ENCODE assay signal across 26 mouse cellular contexts in genomic region chr4:32216466-32216865, GRCm38 (mm10).
"Had no signal": no experiment of that assay in that cellular context is flagged by ENCODE, and none has a peak within 500 bp of the region (broad histone marks: within the 10 kb centered on the region; RNA-seq: fewer than 3 reads in every experiment).

No protein-coding gene starts in this region.

- H3K4me3 ChIP-seq: heart, adult 2 months; heart, embryonic 10.5 days; heart, embryonic 12.5 days; hindbrain, embryonic 10.5 days; hindbrain, embryonic 12.5 days; kidney, embryonic 15.5 days; layer of hippocampus, adult 2 months; limb, embryonic 13.5 days; limb, embryonic 15.5 days; liver, embryonic 12.5 days had no signal

- H3K9me3 ChIP-seq: heart, embryonic 10.5 days; heart, embryonic 12.5 days; hindbrain, embryonic 10.5 days; hindbrain, embryonic 12.5 days; kidney, embryonic 15.5 days; limb, embryonic 13.5 days; limb, embryonic 15.5 days; liver, embryonic 12.5 days had no signal

- DNase-seq: gastrocnemius, postnatal 14 days; gastrocnemius, postnatal 36 days; heart, adult 11 months; heart, adult 2 months; heart, postnatal 10 days; heart, postnatal 4 days; kidney, adult 11 months; kidney, adult 2 months; kidney, adult 9 months; kidney, postnatal 25 days; kidney, postnatal 4 days; layer of hippocampus, postnatal 36 days; left cerebral cortex, postnatal 4 days had no signal

- H3K9ac ChIP-seq: heart, embryonic 12.5 days; hindbrain, embryonic 12.5 days; hindbrain, embryonic 14.5 days; kidney, embryonic 15.5 days; limb, embryonic 13.5 days; limb, embryonic 15.5 days; liver, embryonic 12.5 days had no signal

- H3K4me2 ChIP-seq: heart, embryonic 12.5 days; hindbrain, embryonic 12.5 days; hindbrain, embryonic 14.5 days; kidney, embryonic 15.5 days; limb, embryonic 13.5 days; limb, embryonic 15.5 days; liver, embryonic 12.5 days had no signal

- ATAC-seq: hindbrain, embryonic 16.5 days; intestine, embryonic 16.5 days; liver, embryonic 12.5 days had no signal

- H3K4me1 ChIP-seq: liver, embryonic 12.5 days had no signal

- H3K36me3 ChIP-seq: heart, embryonic 10.5 days; heart, embryonic 12.5 days; hindbrain, embryonic 10.5 days; hindbrain, embryonic 12.5 days; kidney, embryonic 15.5 days; limb, embryonic 13.5 days; limb, embryonic 15.5 days; liver, embryonic 12.5 days had no signal

- H3K27me3 ChIP-seq: heart, embryonic 12.5 days; hindbrain, embryonic 12.5 days; kidney, embryonic 15.5 days; limb, embryonic 13.5 days; limb, embryonic 15.5 days had no signal

- H3K27ac ChIP-seq: heart, adult 2 months; heart, embryonic 10.5 days; hindbrain, embryonic 10.5 days; hindbrain, embryonic 12.5 days; hindbrain, embryonic 14.5 days; kidney, embryonic 15.5 days; kidney, postnatal 0 days; layer of hippocampus, adult 2 months; limb, embryonic 13.5 days; limb, embryonic 15.5 days; liver, embryonic 12.5 days had no signal
